Mouse (Mus musculus): ENCODE data around the gene Zyx.

Zyx gene

DNA sequence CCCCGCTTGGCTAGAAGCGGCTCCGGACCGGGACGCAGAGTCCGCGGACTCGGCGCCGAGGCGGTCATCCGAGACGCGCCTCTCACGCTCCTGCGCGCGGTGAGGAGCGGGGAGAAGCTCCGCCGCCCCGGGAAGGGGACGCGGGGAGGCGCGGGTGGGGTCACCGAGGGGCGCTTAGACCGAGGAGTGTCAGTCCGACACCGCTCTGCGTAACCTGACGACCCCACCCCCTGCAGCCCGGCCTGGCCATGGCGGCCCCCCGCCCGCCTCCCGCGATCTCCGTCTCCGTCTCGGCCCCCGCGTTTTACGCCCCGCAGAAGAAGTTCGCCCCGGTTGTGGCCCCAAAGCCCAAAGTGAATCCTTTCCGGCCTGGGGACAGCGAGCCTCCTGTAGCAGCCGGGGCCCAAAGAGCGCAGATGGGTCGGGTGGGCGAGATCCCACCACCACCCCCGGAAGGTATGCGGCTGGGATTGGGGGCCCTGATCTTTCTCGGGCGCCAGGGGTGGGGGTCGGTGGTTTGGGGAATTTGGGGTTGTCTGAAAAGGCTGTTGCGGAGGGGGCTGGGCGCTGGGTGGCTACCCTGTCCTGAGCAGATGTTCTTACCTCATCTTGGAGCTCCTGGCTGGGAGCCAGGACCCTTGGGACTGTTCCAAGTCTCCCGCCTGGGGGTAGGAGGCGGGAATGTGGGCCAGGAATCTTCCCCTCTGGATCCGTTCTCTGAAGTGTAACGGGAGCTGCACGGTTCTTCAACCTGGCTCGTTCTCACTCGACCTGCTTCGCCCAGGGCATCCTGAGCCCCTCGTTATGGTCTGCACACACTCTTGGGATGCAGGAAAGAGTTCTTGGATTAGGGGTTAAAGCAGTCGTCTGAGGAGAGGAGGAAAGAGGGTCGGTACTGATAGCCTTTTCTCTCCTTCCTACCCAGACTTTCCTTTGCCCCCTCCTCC, 864 bp downstream of the Zyx start:
- no peak for DNase-seq (ENCODE audit: low read depth, low spot score)

DNA sequence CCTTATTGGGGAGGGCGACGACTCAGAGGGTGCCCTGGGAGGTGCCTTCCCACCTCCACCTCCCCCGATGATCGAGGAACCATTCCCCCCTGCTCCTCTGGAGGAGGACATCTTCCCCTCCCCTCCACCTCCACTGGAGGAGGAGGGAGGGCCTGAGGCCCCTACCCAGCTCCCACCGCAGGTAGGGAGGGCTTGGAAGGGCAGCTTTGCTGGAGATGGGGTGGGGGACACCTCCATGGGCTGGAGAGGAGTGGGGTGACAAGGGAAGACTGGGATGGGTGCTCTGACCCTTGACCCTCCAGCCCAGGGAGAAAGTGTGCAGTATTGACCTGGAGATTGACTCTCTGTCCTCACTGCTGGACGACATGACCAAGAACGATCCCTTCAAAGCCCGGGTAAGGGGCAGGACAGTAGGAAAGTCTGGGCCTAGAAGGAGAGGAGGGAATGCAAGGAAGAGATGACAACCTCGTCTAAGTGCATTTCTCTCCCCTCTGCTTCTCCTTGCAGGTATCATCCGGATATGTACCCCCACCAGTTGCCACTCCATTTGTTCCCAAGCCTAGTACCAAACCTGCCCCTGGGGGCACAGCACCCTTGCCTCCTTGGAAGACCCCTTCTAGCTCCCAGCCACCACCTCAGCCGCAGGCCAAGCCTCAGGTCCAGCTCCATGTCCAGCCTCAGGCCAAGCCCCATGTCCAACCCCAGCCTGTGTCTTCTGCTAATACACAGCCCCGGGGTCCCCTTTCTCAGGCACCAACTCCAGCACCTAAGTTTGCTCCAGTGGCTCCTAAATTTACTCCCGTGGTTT, 1.7 kb downstream of the Zyx start:
- DNase-seq (ENCODE audit: low read depth, low spot score): no peak

DNA sequence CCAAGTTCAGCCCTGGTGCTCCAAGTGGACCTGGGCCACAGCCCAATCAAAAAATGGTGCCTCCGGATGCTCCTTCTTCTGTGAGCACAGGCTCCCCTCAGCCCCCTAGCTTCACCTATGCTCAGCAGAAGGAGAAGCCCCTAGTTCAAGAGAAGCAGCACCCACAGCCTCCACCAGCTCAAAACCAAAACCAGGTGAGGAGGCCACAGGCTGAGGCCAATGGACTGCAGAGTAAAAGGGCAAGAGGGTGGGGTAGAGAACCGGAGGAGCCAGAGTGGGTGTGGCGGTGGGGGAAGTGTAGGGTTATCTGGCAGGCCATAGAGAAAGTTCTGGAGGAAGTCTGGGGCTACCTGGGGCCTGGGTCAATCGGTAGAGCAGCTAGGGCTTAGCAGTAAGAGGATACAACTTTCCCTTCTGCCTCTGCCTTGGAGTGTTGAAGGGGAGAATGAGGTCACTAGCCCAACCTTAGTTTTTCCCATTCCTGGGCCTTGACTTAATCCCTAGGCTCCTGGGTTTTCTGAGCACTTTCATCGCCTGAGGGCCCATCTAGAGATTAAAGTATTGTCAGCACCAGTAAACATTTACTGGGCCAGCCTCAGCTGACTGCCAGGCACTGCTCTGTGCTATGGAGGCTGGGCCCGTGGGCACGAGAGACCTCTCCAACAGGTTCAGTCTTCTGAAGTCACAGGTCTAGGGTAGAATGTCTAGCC, 2.5 kb downstream of the Zyx start:
- no peak for DNase-seq (ENCODE audit: low read depth, low spot score)

DNA sequence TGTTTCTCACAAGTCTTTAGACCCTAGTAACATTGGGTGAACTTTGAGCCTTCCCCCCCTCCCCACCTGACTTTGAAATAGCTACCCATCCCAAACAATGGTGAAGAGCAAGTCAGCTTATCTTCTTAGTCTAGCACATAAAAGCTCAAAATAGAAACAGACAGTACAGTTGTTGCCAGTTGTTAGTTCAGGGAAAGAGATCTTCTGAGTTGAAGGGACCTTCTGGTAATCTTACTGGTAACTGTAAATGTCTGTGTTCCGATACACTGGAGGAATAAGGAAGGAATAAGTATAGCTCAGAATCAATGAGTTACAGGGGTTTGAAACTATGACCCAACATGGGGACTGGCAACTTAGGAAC, 3.0 kb downstream of the Zyx start:
- DNase-seq (ENCODE audit: low read depth, low spot score): no peak

DNA sequence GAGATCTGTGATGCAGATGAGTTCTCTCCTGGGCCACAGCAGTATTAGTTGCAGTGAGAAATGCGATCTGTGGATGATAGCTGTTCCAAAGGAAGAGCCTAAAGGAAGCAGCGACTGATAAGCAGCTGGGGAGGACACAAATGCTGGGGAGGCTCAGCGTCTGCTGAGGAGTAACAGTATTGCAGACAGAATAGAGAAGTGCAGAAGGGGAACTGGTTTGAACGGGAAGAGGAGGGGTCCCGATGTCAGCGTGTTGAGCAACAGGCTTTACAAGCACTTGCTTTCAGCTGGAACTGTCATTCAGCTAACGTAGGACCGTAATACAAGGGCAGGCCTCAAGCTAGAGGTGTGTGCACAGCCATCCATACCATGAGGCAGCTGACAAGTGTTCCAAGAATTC, 3.8 kb downstream of the Zyx start:
- DNase-seq (ENCODE audit: low read depth, low spot score): no peak

DNA sequence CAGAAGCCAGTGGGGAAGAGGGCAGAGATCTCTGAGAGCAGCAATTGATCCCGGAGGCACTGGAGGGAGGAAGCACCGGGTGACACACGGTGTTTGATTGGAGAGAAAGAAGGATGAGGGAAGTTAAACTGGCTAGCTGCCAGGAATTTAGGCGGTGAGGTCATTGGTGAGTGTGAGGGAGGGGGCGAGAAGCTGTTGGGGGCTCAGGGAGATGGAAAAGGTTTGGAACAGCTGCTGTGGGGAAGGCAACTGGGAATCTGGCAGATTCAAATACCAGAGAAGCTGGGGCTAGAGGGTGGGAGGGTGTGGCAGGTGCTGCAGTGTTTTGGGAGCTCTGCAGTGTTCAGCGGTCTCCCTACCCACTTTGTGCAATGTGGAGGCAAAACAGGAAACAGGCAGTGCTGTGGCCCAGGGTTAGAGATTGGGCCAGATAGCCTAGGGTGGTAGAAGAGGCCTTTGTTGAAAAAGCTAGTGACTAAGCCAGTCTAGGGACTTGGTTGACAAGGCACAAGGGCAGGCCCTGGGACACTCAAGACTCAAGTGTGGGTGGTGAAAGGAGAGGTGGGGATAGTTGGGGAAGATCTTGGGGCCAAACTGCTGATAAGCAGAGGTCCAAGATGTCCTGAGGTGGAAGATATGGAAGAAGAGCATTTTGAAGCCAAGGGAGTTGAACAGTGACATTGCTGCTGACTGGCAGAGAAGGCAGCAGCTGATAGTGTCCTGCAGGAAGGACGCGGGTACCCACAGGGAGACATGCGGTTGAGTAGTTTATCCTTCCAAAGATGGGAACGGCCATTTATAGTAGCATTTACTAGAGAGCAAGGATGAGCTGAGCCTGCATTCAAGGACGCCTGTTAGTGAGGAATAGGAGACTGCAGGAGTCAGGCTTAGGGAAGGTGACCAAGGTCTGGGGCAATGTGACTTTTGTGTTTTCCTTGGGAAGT, 4.9 kb downstream of the Zyx start:
- DNase-seq (ENCODE audit: low read depth, low spot score): no peak

DNA sequence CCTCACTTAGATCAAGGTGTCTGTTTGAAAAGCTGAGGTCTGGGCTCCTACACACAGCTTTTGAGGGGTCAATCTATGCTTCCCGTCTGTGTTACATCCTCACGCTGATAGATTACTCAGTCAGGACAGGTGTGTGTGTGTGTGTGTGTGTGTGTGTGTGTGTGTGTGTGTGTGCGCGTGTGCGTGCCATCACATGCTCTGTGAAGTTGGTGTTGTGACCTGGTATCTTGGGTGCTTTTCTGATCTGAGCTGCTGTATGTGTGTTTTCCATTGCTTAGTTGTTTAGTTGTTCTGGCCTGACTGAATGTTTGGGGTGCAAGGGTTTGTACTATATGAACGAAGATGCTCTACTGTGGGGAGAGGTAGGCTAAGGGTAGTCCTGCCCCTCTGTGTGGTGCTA, 5.9 kb downstream of the Zyx start:
- no peak for DNase-seq (ENCODE audit: low read depth, low spot score)

DNA sequence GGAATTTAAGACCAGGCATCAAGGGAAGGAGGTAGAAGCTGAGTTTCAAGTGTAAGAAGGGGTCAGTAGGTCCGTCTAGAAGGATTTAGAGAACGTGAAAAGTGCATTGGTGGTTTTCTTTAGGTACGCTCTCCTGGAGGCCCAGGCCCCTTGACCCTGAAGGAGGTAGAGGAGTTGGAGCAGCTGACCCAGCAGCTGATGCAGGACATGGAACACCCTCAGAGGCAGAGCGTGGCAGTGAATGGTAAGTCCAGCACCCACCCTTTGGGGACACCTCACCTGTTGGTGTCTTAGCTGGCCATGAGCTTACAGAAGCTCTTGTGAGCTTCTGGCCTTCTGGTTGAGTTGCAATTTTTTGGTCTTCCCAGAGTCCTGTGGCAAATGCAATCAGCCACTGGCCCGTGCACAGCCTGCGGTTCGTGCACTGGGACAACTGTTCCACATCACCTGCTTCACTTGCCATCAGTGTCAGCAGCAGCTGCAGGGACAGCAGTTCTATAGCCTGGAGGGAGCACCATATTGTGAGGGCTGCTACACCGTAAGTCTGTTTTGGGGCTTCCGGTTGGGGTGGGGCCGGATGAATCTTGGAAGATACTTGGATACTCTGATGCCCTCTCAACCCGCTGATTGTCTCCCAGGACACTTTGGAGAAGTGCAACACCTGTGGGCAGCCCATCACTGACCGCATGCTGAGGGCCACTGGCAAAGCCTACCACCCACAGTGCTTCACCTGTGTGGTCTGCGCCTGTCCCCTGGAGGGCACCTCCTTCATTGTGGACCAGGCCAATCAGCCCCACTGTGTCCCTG, 6.6 kb downstream of the Zyx start:
- DNase-seq (ENCODE audit: low read depth, low spot score): no peak

DNA sequence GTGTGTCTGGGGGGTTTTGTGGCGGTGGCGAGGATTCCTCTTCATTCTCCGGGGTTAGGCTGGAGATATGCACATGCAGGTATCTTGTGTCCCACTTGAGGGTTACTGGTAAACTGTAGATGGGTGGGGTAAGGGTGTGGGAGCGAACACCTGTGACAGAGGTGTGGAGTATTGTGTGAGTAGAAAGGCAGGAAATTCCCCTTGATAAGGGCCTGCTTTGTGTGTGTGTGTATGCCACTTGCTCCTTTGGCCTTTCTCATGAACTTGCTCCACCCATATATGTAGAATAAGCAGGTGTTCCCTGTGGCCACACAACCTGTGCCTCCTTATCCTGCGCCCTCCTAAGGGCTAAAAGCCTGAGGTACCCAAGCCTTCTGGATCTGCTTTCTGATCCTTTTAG, 7.5 kb downstream of the Zyx start:
- no peak for DNase-seq (ENCODE audit: low read depth, low spot score)

DNA sequence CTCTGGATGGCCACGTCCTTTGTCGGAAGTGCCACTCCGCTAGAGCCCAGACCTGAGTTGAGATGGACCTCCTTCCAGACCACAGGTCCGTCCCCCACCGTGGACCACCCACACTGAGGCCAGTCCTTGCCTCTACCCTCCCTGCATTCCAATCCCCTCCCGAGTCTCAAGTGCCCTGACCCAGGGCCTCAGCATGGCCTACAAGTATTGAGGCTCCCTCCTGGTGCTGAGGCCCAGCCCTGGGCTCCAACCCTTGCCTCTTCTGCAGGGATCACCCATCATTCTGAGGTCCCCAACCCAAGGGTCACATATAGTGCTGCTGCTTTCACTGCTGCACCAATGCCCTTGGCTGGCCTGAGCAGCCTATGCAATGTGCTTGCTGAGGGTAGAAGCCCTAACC, 8.5 kb downstream of the Zyx start:
- no peak for DNase-seq (ENCODE audit: low read depth, low spot score)

DNA sequence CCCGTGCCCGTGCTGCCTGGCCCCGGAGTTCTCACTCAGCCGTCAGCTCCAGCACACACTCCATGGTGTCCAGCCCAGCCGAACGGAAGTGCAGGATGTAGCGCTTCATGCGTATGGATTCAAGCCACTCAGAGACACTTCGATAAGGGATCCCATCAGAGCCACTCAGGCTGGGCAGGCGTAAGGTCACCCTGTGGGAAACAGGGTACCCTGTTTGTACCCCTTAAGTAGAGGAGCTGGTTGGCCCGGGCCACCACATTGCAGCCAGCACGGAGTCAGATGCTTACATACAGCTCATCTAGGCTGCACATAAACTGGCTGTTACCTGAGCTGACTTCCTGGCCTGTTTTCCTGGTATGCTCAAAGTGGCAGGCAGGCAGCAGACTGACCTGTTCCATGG, 9.5 kb downstream of the Zyx start:
- DNase-seq (ENCODE audit: low read depth, low spot score): no peak

DNA sequence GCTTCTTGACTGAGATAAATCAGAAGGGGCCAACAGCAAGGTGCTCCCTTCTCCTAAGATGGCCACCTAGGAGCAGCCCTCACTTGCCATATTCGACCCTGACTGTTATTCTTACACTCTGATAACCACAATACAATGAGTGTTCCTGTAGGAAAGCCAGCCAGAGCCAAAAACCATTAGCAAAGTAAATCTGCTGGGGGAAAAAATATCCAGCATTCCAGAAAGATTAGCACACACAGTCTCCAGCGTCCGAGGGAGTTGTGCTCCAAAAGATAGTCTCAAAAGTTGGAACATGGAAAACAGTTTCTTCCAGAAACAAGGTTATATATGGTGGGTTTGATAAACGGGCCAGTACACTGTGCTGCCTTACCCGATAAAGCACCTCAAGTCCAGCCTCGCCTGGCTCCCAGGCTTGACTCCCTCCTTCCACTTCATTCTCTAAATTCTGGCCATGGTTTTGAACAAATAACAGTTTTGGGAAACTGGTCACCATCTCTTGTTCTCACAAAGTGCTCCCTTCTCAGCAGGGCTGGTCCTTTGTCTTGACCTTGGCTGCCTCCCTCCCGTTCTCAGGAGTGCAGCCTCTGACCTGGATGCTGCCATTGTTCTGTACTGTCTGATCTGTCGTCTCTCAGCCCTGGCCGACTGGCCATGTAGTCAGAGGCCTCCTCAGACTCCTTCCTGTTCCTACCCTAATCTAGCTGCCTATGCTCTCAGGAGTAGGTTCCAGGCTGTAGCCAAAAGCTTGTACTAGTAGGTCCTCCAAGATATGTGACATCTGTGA, 10.1 kb downstream of the Zyx start:
- DNase-seq (ENCODE audit: low read depth, low spot score): no peak

DNA sequence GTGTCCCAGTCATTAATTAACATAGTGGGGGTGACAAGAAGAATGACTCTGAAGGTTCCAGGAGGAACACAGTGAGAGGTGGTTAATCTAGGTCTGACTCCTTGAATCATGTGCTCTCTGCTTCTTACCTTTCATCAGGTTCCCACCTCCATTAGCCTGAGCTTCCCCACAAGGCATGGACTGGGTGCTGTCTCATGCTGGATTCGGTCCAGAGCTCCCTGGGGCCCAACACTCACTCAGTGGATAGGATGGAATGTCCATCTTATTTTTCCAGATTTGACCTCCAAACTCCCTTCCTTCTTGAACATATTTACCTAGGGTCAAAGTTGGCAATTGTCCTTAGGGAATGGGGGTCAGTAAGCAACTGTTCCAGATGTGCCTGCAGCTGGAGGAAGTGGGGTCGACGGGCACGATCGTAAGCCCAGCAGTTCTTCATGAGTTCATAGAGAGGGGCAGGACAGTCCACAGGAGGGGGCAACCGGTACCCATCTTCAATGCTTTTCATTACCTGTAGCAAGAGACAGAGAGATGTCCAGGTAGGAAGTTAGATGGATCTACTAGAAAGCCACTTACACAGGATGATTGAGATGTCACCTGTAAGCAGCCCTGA, 10.9 kb downstream of the Zyx start:
- DNase-seq (ENCODE audit: low read depth, low spot score): no peak

DNA sequence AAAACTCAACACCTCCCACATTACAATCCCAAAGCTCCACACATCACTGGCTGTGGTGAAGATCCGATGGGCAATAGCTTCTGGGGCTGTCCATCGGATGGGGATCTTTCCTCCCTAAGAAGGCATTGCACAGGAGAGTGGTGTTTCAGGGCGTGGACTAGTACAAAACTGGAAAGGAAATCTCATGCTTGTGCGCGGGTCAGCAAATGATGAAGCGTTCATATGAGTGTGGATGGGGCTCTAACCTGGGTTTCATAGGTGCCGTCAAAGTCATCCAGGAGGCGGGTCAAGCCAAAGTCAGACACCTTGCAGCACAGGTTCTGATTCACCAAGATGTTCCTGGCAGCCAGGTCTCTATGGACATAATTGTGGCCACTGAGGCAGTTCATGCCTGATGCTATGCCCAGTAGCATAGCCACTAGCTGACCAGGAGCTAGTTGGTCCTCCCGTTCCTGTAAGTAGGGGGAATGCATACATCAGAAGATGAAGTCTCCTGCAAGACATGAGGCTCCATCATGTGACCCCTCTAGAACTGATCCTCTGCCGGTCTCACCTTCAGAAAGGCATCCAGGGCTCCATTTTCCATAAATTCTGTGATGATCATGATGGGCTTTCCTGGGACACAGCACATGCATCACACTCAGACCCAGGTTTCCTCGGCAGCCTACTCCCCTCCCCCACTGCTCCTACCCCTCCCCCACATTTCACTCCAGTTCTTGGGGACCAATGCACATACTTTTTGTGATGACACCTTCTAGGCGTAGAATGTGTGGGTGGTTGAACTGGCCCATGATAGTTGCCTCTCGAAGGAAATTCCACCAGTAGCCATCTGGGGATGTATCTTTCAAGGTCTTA, 11.8 kb downstream of the Zyx start:
- DNase-seq (ENCODE audit: low read depth, low spot score): no peak

DNA sequence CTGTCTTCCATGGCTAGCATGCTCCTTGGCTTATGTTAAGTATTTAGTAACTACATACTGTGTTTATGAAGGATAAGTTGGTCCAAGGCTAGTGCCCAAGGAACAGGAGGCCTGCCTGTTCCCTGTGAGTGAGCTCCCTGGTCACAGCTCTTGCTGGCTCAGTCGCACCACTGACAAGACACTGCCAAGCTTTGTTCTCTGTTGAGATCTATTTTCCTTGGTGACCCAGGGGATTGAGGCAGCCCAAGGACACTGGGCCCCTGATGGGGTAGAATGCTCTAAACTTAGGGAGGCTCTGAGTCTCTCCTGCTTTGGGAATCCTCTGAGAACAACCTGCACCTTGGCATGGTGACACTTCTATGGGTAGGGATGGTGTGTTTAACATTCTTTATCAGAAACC, 12.6 kb downstream of the Zyx start:
- no peak for DNase-seq (ENCODE audit: low read depth, low spot score)

DNA sequence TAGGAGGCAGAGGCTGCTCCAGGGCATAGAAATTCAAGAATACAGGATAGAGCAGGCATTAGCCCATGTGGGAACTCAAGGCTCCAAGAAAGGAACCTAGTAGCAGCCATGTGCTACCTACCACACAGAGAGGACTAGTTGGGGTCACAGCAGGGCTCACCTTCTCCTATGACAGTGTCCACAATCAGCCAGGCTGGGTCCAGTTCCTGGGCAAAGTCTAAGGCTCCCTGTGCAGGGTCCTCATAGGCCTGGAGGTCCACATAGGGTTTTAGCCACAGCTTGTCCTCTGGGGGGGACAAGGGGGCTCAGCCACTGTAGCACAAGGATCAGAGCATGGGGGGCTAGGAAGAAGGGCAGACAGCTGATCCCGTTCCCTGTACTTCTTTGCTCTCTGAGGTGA, 13.1 kb downstream of the Zyx start:
- DNase-seq (ENCODE audit: low read depth, low spot score): no peak

DNA sequence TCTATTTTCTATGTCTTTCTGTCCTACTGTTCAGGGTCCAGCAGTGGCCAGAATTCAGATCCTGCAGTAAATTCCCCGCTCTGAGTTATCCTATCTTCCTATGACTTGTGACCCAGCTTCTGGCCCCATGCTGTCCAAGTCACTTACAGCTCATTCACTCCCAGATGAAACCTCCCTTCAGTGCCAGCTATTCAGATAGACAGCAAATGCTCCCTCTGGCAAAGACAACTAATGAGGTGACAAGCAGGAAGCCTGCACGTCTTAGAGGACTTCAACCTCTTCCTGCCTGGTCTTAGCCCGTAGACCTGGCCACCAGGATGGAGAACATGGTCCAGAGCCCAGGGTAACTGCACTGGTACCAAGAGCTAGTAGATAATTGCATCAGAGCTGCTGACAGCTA, 13.5 kb downstream of the Zyx start:
- DNase-seq (ENCODE audit: low read depth, low spot score): no peak

DNA sequence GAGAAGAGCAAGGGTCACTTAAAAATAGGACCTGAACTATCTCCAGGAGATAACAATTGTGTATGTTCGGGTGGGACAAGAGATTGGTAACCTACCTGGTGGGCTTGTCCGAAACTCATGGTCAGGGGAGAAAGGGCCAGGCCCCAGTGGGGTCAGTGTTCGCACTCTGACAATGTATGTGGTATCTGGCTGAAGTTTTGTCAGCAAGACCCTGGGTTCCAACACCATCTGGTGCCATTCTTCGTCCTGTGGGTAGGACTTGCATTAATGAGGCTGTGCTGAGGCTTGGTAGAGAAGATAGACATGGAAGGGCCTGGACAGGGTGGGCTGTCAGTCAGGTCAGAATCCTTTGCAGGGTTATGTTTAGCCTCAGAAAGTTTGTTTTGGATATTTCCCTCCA, 14.6 kb downstream of the Zyx start:
- no peak for DNase-seq (ENCODE audit: low read depth, low spot score)
